Mouse (Mus musculus): Measurements from ENCODE around the gene Borcs5.

The Borcs5 gene

DNA sequence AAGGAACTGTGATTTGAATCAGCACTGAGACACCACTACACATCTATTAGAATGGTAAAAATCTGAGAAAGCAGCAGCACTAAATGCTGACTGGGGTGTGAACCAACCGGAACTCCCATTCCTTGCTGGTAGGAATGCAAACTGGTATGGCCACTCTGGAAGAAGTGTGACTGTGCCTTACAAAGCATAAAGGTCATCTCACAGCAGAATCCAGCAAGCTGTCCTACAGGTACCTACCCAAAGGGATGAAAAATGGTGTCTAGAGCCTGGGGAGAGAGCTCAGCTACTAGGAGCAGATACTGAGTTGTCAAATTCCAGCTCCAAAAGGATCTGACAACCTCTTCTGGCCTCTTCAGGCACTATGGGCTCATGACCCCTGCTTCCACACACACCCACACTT lies 12.7 kb upstream of the Borcs5 start:
- no peak for DNase-seq (ENCODE audit: low spot score in 2 of 2)

DNA sequence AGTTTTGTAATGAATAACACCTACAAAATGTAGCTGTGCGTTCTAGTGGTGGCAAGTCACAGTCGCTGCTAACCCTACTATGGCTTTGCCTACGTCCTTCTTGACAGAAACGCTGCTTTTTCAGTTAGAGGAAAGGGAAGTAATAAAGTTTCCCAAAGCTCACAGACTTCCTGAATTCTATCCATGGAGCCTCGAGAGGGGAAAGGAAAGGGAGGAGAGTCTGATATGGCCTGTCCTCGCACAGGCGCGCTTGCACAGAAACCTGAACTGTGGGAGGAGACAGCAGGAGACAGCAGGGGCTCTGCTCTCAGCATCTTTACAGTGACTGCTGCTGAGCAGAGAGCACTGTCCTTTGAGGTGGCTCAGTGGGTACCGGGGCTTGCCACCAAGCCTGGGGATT lies 8.9 kb upstream of the Borcs5 start:
- DNase-seq (ENCODE audit: low spot score in 2 of 2), result no peak

DNA sequence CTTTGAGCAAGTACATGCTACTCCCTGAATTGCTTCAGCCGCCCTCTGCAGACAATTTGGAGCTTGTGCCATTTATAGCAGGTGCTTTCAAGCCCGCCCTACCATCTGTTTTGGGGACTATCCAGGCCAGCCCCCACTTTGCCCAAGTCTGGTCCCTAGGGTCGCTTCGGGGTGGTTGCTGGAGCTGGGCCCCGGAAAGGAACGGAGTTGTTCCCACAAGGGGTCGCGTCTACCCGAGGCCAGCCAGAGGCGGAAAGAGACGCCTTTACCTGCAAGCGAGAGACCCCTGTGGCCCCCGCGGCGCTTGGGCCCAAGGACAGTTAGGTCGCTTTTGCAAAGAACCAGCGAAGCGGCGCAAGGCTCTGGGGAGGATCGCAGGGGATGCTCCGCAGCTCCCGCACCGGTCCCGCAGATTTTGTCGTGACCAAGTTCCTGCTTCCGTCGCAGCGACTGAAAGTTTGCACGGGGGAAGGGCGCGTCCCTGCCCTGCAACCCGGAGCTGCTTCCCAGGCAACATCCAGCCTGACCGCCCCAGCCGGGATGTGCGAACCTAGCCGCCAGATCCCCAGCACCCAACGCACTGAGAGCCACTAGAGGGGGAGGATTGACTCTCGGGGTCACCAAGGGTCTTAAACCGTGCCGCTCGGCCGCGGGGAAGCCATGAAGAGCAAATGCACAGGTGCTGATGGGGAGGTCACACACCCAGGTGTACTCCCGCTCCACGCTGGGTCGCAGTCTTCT lies 7.2 kb upstream of the Borcs5 start, which contains the start of gene Mansc1:
Mansc1 (minus strand) TSS at position 542 of the 741 bp plus-strand sequence.
- peak; percentile 35 to 52 for DNase-seq (ENCODE audit: low spot score in 2 of 2)

DNA sequence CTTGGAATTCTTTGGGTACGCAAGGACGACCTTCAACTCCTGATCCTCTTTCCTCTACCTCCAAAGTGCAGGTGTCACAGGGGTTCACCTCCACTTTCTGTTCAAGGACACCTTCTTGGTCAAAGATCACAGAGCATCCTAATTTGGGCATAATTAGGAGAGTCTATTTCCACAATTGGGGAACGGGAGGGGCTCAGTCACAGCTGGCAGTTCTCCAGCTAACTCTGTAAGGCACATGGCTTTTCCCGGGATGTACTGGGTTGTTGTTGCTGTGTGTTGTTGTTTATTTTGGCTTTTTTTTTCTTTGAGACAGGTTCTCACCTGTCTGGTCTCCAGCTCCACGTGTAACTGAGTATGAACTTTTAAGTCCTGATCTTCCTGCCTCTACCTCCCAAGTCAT lies 6.6 kb upstream of the Borcs5 start:
- DNase-seq (ENCODE audit: low spot score in 2 of 2), result no peak

DNA sequence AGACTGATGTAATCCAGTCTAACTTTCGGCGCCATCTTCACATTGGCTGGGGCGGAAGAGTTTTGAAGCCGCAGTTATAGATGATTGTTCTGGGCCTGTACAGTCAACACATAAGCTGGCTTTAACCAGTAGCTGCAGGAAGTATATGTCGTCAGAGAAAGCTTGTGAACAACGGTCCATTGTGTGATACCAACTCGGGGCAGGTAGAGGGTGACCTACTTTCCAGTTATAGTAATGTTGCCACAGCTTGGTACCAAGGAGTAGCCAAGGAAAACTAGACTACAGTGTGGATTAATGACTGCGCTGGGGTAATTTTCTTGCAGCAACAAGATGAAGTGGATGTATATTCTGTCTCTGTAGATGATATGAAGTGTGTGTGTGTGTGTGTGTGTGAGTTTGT lies 5.8 kb upstream of the Borcs5 start:
- no peak for DNase-seq (ENCODE audit: low spot score in 2 of 2)

DNA sequence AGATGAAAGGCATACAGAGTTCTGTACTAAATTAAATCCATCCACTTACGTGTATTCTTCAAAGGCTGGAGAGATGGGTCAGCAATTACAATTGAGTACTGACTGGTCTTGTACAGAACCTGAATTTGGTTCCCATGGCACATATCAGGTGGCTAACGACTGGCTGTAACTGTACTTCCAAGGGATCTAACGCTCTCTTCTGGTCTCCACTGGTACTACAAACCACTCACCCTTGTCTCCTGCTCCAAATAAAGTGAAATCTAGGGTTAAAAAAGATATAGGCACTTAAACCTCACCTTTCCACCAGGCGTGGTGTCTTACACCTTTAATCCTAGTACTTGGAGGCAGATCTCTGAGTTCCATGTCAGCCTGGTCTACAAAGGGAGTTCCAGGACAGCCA lies 2.8 kb upstream of the Borcs5 start:
- no peak for DNase-seq (ENCODE audit: low spot score in 2 of 2)

DNA sequence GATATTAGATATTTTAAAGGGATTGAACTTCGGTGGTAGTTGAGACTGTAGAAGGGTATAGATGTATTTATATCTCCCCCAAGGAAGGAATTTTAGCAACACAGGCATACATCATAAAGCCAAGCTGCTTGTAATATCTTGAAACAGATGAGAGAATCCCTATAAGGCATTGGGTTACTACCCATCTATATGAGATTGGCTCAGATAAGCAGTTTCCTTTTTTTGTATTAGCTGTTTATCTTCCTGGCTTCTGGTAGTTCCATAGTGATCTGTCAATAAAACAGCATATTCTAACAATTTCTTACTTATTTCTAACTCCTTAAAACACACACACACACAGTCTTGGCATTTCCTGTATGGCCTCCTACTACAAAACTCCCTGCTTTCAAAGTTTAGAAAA lies 590 bp downstream of the Borcs5 start:
- no peak for DNase-seq (ENCODE audit: low spot score in 2 of 2)

DNA sequence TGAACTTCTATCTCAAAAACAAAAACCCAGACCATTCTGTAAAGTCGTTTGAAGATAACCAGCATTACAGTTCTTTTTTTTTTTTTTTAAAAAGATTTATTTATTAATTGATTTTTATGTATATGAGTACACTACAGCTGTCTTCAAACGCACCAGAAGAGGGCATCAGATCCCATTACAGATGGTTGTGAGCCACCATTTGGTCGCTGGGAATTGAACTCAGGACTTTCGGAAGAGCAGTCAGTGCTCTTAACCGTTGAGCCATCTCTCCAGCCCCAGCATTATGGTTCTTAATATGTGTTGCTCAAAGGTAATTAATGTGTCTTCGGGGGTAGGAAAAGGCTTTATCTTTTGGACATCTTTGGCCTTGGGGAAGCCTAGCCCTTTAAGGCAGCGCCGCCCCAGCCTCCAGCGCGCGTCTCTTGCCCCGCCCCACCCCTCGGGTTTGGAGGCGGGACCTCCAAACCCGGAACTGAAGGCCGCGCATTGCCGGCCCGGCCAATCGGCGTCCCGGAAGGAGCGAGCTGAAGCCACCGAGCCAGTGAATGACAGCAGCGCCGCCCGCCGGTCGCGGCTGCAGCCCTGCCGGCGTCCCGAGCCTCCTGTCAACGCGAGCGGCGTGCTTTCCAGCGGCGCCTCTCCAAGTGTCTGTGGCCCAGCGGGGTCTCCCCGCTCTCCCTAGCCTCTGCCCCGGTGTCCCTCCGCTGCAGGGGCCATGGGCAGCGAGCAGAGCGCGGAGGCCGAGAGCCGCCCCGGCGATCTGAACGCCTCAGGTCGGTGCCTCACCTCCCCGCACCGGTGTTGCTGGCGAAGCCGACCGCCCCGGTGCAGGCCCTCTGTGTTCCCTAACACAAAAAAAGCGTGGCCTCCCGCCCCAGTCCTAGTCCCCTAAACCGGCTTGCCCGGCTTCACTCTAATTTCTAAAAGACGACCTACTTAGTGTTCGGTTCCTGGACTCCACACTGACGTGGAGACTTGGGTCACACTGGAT lies 1.5 kb downstream of the Borcs5 start:
- peak; percentile 87 to 91 for DNase-seq (ENCODE audit: low spot score in 2 of 2)

DNA sequence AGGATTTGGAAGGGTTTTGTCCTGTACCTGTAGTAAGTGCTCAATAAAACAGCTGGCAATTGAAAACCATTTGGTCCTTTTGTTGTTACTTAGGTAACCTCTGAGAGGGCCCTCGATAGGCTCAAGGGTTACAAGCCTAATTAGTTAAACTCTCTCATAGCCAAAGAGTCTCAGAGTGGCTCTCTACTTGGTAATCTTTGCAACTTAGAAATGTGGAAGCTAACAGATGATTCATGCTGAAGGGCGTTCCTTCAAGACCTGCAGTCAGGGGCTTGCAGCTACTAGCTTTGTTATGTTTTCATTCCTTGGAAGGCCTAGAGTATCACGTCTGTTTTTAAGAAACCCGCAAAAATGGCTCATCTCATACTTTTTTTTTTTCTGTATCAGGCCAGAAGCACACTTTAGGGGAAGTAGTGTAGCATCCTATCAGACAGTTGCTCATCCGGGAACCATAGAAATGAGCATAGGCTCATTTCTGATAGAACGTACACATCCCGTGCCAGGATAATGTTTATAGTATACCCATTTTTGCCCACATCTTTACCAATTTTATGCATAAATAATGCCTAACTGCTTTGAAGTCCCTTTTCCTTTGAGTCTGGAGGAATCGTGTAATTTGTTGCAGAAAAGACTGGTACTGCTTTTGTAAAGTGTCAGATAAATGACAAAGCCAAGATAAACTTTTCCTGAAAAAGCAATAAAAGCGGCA lies 2.6 kb downstream of the Borcs5 start:
- no peak for DNase-seq (ENCODE audit: low spot score in 2 of 2)

DNA sequence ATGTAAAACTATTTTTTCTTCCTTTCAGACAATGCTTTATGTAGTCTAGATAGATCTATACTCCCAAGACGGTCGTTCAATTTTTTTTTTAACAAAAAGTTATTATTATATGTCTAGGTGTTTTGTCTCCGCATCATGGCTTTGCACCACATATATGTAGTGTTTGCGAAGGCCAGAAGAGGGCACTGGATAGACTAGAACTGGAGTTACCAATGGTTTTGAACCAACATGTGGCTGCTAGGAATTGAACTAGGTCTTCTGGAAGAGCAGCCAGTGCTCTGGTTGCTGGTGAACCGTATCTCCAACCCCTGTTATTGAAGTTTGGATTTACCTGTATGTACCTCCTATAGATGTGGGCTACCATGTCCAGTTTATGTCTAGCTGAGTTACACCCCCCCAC lies 4.0 kb downstream of the Borcs5 start:
- DNase-seq (ENCODE audit: low spot score in 2 of 2), result no peak

DNA sequence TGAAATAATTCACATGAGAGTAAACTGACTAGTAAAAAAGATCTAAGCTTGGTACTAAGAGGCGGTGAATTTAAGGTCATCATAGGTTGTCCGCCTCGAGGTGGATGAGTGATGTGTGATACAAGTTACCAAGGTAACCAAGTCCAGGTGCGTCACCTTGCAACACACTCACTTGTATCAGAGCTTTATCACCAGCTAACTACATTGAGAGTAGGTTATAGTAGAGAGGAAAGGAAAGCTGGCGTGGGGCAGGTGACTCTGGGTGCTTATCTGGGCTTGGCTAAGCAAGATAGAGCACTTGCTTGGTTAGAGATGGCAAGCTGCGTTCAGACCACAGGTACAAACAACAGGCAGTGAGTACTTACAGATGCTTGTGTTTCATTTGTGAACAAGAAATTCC lies 7.5 kb downstream of the Borcs5 start:
- no peak for DNase-seq (ENCODE audit: low spot score in 2 of 2)

DNA sequence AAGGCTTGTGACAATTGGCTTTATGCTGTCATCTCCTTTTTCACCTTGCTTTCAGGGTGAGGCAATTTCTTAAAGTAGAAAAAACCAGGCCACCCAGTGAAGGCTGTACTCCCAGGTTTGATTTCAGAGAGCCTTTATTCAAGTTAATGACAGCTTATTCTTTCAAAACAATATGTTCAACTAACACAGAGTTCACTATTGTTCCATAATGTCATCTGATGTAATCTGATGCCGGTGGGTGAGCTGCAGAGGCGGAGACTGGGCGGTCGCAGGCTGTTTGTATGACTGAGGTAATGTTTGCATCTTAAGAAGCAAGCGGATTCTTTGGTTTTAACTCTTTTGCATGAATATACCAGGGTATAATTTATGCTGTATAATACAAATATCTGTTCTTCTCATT lies 8.3 kb downstream of the Borcs5 start:
- DNase-seq (ENCODE audit: low spot score in 2 of 2), result no peak

DNA sequence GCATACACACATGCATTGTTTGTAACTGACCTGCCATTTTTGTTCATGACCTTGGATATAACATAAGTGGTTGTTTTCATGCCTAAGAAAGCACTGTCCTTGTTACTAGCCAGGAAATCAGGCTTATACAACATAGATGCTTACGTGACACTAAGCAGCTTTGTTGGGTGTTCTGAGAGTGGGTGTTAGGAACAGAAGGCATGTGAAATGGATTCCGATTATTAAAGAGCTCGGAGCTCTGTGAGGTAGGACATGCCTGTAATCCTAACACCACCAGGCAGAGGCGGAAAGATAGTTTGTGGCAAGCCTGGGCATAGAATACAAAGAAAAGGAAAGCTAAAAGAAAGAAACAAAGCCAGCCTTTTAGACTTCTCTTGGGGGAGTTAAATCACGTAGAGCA lies 9.0 kb downstream of the Borcs5 start:
- no peak for DNase-seq (ENCODE audit: low spot score in 2 of 2)

DNA sequence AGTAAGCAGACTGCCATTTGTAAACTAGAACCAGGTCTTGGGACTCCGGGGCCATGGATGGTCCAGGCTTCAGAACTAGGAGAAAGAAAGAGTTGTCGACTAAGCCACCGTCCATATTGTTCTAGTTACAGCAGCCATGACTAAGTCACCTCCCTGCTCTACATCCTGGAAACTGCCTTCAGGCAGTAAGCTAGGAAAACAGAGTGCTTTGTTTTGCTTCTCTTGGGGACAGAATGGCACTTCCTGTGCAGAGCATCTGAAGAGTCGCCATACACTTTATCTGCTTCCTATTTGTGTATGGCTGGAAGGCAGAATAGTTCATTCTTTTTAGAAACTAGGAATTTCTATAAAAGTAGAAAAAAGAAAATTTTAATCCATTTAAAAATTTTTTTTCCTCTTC lies 17.2 kb downstream of the Borcs5 start:
- DNase-seq (ENCODE audit: low spot score in 2 of 2), result no peak

DNA sequence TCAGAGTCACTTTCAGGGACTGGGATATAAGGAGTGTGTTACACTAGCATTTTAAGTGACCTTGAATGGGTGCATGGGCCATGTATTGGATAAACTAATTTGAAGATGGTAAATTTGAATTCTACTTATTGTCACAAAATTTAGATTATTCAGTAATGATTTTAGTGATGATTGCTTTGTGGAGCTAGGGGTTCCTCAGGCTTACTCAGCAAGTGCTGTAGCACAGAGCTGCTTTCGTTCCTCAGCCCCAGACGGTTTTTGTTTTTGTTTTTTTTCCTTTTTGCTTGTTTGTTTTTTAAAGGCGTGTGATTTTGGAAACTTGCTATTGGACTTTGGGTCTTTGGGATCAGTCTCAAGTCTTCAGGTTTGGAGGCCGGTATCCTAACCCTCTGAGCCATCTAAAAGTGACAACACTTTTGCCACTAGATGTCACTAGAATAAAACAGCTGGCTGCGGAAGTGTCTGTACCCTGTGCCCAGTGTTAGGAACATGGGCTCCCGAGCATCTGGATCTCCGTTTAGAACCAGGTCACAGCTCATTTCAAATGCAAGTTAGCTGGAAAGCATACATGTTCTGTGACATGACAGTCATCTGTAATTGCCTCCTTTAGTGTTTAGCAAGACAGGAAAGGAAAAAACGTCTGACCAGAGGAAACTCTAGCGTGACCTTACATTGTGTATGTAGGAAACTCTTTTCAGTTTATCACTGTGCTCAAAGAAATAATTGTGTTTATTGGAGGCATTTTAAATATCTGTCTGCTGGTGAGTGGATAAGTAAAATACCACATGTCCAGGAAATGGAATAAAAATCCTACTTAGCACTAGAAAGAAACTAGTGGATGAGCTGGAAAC lies 20.0 kb downstream of the Borcs5 start:
- DNase-seq (ENCODE audit: low spot score in 2 of 2), result peak; percentile 59

DNA sequence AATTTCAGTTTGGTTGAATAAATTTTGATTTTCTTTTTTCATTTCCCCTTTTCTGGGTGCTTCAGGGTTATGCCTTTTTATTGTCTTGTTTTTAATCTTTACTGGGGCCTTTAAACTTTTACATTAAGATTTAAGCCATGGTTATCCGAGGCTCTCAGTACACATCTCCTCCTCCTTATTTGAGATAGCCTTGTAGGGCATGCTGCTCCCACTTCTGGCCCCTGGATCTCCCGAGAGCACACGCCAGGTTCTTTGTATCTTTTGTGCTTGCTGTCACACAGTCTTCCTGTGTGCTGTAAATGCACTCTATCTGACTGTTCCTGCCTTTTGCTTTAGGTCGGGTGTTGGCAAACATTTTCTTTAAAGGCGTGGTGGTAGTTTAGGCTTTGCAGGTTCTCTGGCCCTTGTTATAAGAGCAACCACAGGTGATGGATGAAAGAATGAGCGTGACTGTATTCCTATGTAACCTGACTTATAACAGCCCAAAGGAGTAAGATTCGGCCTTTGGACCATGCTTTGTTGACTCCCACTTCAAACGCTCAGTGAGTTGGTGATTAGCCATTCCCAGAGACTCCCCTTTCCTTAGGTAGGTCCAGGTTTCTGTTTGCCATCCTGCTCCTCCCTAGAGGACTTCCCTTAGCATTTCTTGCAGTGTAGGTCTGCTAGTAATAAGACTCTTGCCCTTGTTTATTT lies 21.6 kb downstream of the Borcs5 start:
- DNase-seq (ENCODE audit: low spot score in 2 of 2), result no peak

DNA sequence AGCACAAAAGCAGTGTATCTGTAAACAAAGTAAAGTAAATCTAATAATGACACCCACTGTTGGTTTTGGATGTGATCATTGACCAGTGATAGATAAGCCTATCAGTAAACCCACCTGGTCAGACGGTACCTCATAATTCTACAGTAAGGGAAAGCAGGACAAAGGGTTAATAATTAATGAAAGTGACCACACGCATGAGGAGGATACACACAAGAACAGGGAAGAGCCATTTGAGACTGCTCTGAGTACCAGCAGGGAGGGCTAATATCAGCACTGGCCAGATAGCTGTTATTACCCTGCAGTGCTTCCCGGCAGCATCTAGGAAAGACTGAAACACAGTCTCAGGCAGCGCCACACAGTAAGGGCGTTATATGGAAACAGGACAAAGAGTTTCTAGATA lies 25.3 kb downstream of the Borcs5 start:
- no peak for DNase-seq (ENCODE audit: low spot score in 2 of 2)

DNA sequence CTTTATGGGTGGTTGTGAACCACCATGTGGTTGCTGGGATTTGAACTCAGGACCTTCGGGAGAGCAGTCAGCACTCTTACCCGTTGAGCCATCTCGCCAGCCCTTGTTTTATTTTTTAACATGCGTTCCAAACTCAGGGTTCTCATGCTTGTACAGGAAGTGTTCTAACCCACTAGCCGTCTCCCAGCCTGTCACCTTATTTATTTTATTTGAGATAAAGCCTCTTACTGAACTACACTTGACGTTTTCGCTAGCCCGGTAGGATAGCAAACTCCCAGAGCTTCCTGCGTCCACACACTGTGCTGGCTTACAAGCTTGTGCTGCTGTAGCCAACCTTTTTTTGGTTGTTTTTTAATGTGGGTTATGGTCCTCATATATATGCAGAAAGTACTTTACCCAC lies 26.5 kb downstream of the Borcs5 start:
- DNase-seq (ENCODE audit: low spot score in 2 of 2), result no peak

DNA sequence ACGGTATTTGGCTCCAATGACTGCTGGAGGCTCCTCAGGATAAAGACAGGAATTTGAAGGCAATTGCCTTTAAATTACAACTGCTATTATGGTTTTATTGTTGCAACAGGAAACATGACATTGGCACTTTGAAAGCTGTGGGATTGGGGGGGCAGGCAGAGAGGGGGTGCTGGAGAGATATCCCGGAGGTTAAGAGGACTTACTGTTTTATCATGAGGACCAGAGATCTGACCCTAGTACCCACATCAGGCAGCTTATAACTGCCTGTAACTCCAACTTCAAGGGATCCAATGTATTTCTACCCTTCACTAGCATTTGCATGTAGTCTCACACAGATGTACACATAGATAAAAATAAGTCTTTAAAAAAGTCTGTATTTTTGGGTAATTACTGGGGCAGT lies 29.2 kb downstream of the Borcs5 start:
- no peak for DNase-seq (ENCODE audit: low spot score in 2 of 2)

DNA sequence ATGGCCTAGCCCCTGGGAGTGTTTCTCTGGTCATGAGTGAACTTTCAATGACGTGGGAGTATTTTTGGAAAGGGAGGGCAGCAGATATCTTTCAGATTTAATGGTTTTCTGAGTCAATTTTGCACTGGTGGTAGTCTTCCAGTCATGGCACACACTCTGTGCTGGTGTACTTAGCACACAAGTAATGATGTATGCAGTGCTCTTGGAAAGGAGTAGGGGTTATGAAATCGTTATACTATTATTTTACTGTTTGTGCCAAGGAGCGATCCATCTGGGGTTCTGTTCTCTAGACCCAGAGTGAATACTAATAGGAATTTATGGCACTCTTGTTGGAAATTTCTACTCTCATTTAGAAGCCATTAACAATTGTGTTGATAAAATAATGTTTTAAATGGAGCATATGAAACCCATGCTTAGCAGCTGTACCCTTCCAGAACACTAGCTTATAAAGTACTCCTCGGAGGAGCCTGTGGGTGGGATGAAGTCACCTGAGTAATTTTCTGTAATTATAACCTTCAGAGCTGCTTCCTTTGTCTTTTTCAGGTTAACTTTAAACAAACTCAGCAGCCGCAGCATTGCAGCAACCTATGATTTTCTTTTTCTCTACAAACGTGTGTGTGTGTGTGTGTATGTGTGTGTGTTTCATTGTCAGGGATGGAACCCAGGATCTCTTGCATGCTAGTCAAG lies 30.0 kb downstream of the Borcs5 start:
- DNase-seq (ENCODE audit: low spot score in 2 of 2), result no peak
